Mouse (Mus musculus) liver, postnatal 0 days (tissue): ENCODE results near the gene Gm17364.
A peak's percentile ranks its signal among the peaks of the same experiment; 100 is the strongest.

Source experiments
- CTCF ChIP-seq: sonication (generic); IDR thresholded peaks from 2 replicates; pipeline ENCODE4 v1.5.1; 2016; ENCODE audit warnings: antibody characterized with exemption, low read depth
- EP300 ChIP-seq: IDR thresholded peaks from 2 replicates; pipeline ENCODE4 v1.6.1; 2016; ENCODE audit warnings: antibody characterized with exemption, low read depth, mild to moderate bottlenecking

GRCm38 (mm10) chr13:41283256-41283655, 9.5 kb upstream of the Gm17364 start:
- peak; percentile 90 for TF ChIP-seq CTCF
- TF ChIP-seq EP300 = no peak
